Mouse (Mus musculus) intestine, postnatal 0 days (tissue): ENCODE measurements at regions not wholly inside any gene's neighbourhood (a gene's known extent, or its start where the extent isn't known, plus 50 kb on each side); places are given as distances from the start of the nearest gene placed in this dataset.

Experiments used
- ATAC-seq: fragments of 200-750 bp; cut with Nextera tagmentation; 2 replicates; pipeline ENCODE4 v1.8.0; 2017; ENCODE audit warnings: mild to moderate bottlenecking, moderate TSS enrichment, moderate library complexity
- H3K27ac ChIP-seq: fragments of 300-500 bp; sonication (generic); 2 replicates; pipeline ENCODE4 v1.5.1; 2014; ENCODE audit warnings: mild to moderate bottlenecking, low read depth, low read length, moderate library complexity
- H3K27me3 ChIP-seq: fragments of 300-500 bp; sonication (generic); replicated peaks from 2 replicates; pipeline ENCODE4 v1.6.1; 2014; ENCODE audit warnings: low read length, mixed read lengths; ENCODE audit not compliant: control insufficient read depth, insufficient read depth
- H3K36me3 ChIP-seq: fragments of 300-500 bp; sonication (generic); 2 replicates; pipeline ENCODE4 v1.6.1; 2014; ENCODE audit warnings: mild to moderate bottlenecking, moderate library complexity; ENCODE audit not compliant: control insufficient read depth, insufficient read depth
- H3K4me1 ChIP-seq: fragments of 300-500 bp; sonication (generic); replicated peaks from 2 replicates; pipeline ENCODE4 v1.6.1; 2014; ENCODE audit warnings: antibody characterized with exemption, low read length, mixed read lengths; ENCODE audit not compliant: control insufficient read depth, insufficient read depth
- H3K4me2 ChIP-seq: fragments of 300-500 bp; sonication (generic); replicated peaks from 2 replicates; pipeline ENCODE4 v1.6.1; 2014; ENCODE audit warnings: low read depth, mild to moderate bottlenecking, moderate library complexity
- H3K4me3 ChIP-seq: fragments of 300-500 bp; sonication (generic); 2 replicates; pipeline ENCODE4 v1.5.1; 2014; ENCODE audit warnings: low read depth, low read length
- H3K9ac ChIP-seq: fragments of 300-500 bp; sonication (generic); 2 replicates; pipeline ENCODE4 v1.6.1; 2014; ENCODE audit warnings: mild to moderate bottlenecking, low read depth, low read length
- H3K9me3 ChIP-seq: fragments of 300-500 bp; sonication (generic); 2 replicates; pipeline ENCODE4 v1.6.1; 2016; ENCODE audit warnings: mixed run types; ENCODE audit not compliant: control insufficient read depth
- CTCF ChIP-seq: sonication (generic); IDR thresholded peaks from 2 replicates; pipeline ENCODE4 v1.5.1; 2016; ENCODE audit warnings: low read depth, mild to moderate bottlenecking, control low read depth, antibody characterized with exemption, moderate library complexity
- WGBS: fragments of 180-500 bp; shearing (Covaris S2); extraction: QIAGEN DNeasy Blood & Tissue Kit; methylation state at CpG from one replicate; pipeline ENCODE4 v1.1.7; 2014; 5-methylcytosine and 5-hydroxymethylcytosine counted together

- Histone ChIP-seq H3K9ac (no peak overlapping the region), H3K4me1 (no peaks in the 10 kb centered on the region), H3K27ac (no peak overlapping the region), H3K9me3 (no peaks in the 10 kb centered on the region), H3K4me2 (no peak overlapping the region), H3K4me3 (no peak overlapping the region), H3K27me3 (no peaks in the 10 kb centered on the region), H3K36me3 (no peaks in the 10 kb centered on the region)
- WGBS: 62% methylated on average over 1 of the region's 1 CpGs
- no peak for ATAC-seq
- TF ChIP-seq CTCF: no peak
These were observed 590.8 kb downstream of the 1190002N15Rik start for GRCm38 (mm10) chr9:93947053-93947452.

- Histone ChIP-seq H3K27ac (no peak overlapping the region), H3K36me3 (no peaks in the 10 kb centered on the region), H3K4me2 (no peak overlapping the region), H3K27me3 (no peaks in the 10 kb centered on the region), H3K4me1 (no peaks in the 10 kb centered on the region), H3K4me3 (no peak overlapping the region), H3K9ac (no peak overlapping the region), H3K9me3 (no peaks in the 10 kb centered on the region)
- 62% methylated on average over 3 of the region's 3 CpGs for WGBS
- ATAC-seq: no peak
- TF ChIP-seq CTCF: no peak
These were observed 597.7 kb downstream of the 1190002N15Rik start for GRCm38 (mm10) chr9:93940193-93940592.

GRCm38 (mm10) chr9:93930684-93931083, 607.2 kb downstream of the 1190002N15Rik start:
- TF ChIP-seq CTCF: no peak
- no peak overlapping the region for H3K4me2 ChIP-seq
- 59% methylated on average over 2 of the region's 2 CpGs for WGBS
- ATAC-seq: no peak
- H3K27ac ChIP-seq: no peak overlapping the region
- H3K4me1 ChIP-seq: no peaks in the 10 kb centered on the region
- no peaks in the 10 kb centered on the region for H3K27me3 ChIP-seq
- no peak overlapping the region for H3K4me3 ChIP-seq
- H3K9ac ChIP-seq: no peak overlapping the region
- H3K36me3 ChIP-seq: no peaks in the 10 kb centered on the region
- no peaks in the 10 kb centered on the region for H3K9me3 ChIP-seq

GRCm38 (mm10) chr9:93889256-93889655, 648.6 kb downstream of the 1190002N15Rik start:
- WGBS: 72% methylated on average over 1 of the region's 1 CpGs
- Histone ChIP-seq H3K4me2 (no peak overlapping the region), H3K27ac (no peak overlapping the region), H3K9me3 (no peaks in the 10 kb centered on the region), H3K4me1 (no peaks in the 10 kb centered on the region), H3K36me3 (no peaks in the 10 kb centered on the region), H3K9ac (no peak overlapping the region), H3K4me3 (no peak overlapping the region), H3K27me3 (no peaks in the 10 kb centered on the region)
- ATAC-seq: no peak
- no peak for TF ChIP-seq CTCF

- TF ChIP-seq CTCF: no peak
- WGBS: 77% methylated on average over 2 of the region's 2 CpGs
- Histone ChIP-seq H3K27ac (no peak overlapping the region), H3K4me1 (no peaks in the 10 kb centered on the region), H3K9ac (no peak overlapping the region), H3K9me3 (no peaks in the 10 kb centered on the region), H3K36me3 (no peaks in the 10 kb centered on the region), H3K27me3 (no peaks in the 10 kb centered on the region), H3K4me2 (no peak overlapping the region), H3K4me3 (no peak overlapping the region)
- no peak for ATAC-seq
These were observed 657.8 kb downstream of the 1190002N15Rik start for GRCm38 (mm10) chr9:93880112-93880511.

GRCm38 (mm10) chr9:93879572-93879971, 658.3 kb downstream of the 1190002N15Rik start:
- Histone ChIP-seq H3K9ac (no peak overlapping the region), H3K36me3 (no peaks in the 10 kb centered on the region), H3K4me2 (no peak overlapping the region), H3K27ac (no peak overlapping the region), H3K4me3 (no peak overlapping the region), H3K27me3 (no peaks in the 10 kb centered on the region), H3K4me1 (no peaks in the 10 kb centered on the region), H3K9me3 (no peaks in the 10 kb centered on the region)
- no peak for ATAC-seq
- WGBS: 86% methylated on average over 2 of the region's 2 CpGs
- TF ChIP-seq CTCF: no peak

GRCm38 (mm10) chr9:93870778-93871177, 667.1 kb downstream of the 1190002N15Rik start:
- no peaks in the 10 kb centered on the region for H3K9me3 ChIP-seq
- ATAC-seq: no peak
- TF ChIP-seq CTCF: no peak
- no peaks in the 10 kb centered on the region for H3K27me3 ChIP-seq
- no peak overlapping the region for H3K4me3 ChIP-seq
- H3K4me1 ChIP-seq: no peaks in the 10 kb centered on the region
- H3K4me2 ChIP-seq: no peak overlapping the region
- no peak overlapping the region for H3K9ac ChIP-seq
- 83% methylated on average over 7 of the region's 7 CpGs for WGBS
- H3K27ac ChIP-seq: no peak overlapping the region
- no peaks in the 10 kb centered on the region for H3K36me3 ChIP-seq
